Mouse (Mus musculus): ENCODE measurements around the gene Fyco1.

DNA sequence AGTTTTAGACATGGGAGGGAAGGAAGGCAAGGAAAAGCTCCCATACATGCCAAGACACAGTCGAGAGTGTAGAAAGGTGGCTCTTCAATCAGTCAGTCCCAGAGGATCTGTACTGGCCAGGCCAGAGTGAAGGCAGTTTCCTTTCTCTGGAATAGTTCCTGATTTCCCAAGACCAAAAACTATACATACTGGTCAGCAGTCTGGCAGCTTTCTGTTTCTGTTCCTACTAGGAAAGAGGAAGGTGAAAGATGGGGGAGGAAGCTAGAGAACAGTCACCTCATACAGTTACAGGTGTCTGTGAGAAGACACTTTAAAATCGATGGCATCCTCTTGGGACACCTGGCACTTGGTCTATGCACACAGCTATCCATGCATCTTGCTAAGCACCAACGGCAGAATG lies 36.3 kb downstream of the Fyco1 start:
- TF ChIP-seq POLR2A (IDR thresholded peaks at IDR 0.05; ENCODE audit: extremely low read depth, insufficient read depth, low read length) (no peak), CTCF (IDR thresholded peaks at IDR 0.05; ENCODE audit: extremely low read depth, insufficient read depth, low read length) (no peak)

Measured in cortical plate, adult 2 months (tissue).